Mouse (Mus musculus): ENCODE data around the gene Jag1. TPM values are rescaled to one million over a fixed set of nuclear protein-coding genes. Genes with fewer than 3 reads are reported as not detected.

The Jag1 gene
- polyA plus RNA-seq, 1 experiment, result 11.4 TPM

GRCm38 (mm10) chr2:137067479-137068110 lies 48.8 kb downstream of the Jag1 start:
- Histone ChIP-seq H3K27ac (ENCODE audit: insufficient read depth, low read length) (no peak overlapping the region), H3K36me3 (ENCODE audit: control insufficient read depth, insufficient read depth, low read length, poor library complexity, severe bottlenecking) (no peaks in the 10 kb centered on the region), H3K9me3 (replicated peaks; ENCODE audit: control insufficient read depth, insufficient read depth, low read length, poor library complexity, severe bottlenecking) (no peaks in the 10 kb centered on the region), H3K27me3 (ENCODE audit: control insufficient read depth, insufficient read depth, low read length, poor library complexity, severe bottlenecking) (no peaks in the 10 kb centered on the region), H3K9ac (ENCODE audit: low read depth, poor library complexity, severe bottlenecking) (no peak overlapping the region), H3K4me1 (ENCODE audit: control insufficient read depth, insufficient read depth, low read length) (no peaks in the 10 kb centered on the region), H3K4me3 (ENCODE audit: low read depth, low read length) (no peak overlapping the region)
- TF ChIP-seq CTCF (IDR thresholded peaks at IDR 0.05; ENCODE audit: low read depth, low read length), result no peak
- TF ChIP-seq POLR2A (IDR thresholded peaks at IDR 0.05; ENCODE audit: insufficient read depth, low read length), result no peak
- TF ChIP-seq EP300 (IDR thresholded peaks at IDR 0.05; ENCODE audit: insufficient read depth, low read depth, low read length), result no peak

- no peak for TF ChIP-seq EP300 (IDR thresholded peaks at IDR 0.05; ENCODE audit: insufficient read depth, low read depth, low read length)
- TF ChIP-seq POLR2A (IDR thresholded peaks at IDR 0.05; ENCODE audit: insufficient read depth, low read length), result no peak
- Histone ChIP-seq H3K4me3 (ENCODE audit: low read depth, low read length) (no peak overlapping the region), H3K4me1 (ENCODE audit: control insufficient read depth, insufficient read depth, low read length) (no peaks in the 10 kb centered on the region), H3K9me3 (replicated peaks; ENCODE audit: control insufficient read depth, insufficient read depth, low read length, poor library complexity, severe bottlenecking) (no peaks in the 10 kb centered on the region), H3K36me3 (ENCODE audit: control insufficient read depth, insufficient read depth, low read length, poor library complexity, severe bottlenecking) (no peaks in the 10 kb centered on the region), H3K9ac (ENCODE audit: low read depth, poor library complexity, severe bottlenecking) (no peak overlapping the region), H3K27ac (ENCODE audit: insufficient read depth, low read length) (no peak overlapping the region), H3K27me3 (ENCODE audit: control insufficient read depth, insufficient read depth, low read length, poor library complexity, severe bottlenecking) (no peaks in the 10 kb centered on the region)
These were observed 51.9 kb downstream of the Jag1 start for GRCm38 (mm10) chr2:137064513-137064912.

- Histone ChIP-seq H3K4me3 (ENCODE audit: low read depth, low read length) (no peak overlapping the region), H3K9me3 (replicated peaks; ENCODE audit: control insufficient read depth, insufficient read depth, low read length, poor library complexity, severe bottlenecking) (no peaks in the 10 kb centered on the region), H3K9ac (ENCODE audit: low read depth, poor library complexity, severe bottlenecking) (no peak overlapping the region), H3K4me1 (ENCODE audit: control insufficient read depth, insufficient read depth, low read length) (no peaks in the 10 kb centered on the region), H3K36me3 (ENCODE audit: control insufficient read depth, insufficient read depth, low read length, poor library complexity, severe bottlenecking) (no peaks in the 10 kb centered on the region), H3K27me3 (ENCODE audit: control insufficient read depth, insufficient read depth, low read length, poor library complexity, severe bottlenecking) (no peaks in the 10 kb centered on the region), H3K27ac (ENCODE audit: insufficient read depth, low read length) (no peak overlapping the region)
- TF ChIP-seq POLR2A (IDR thresholded peaks at IDR 0.05; ENCODE audit: insufficient read depth, low read length) (no peak), EP300 (IDR thresholded peaks at IDR 0.05; ENCODE audit: insufficient read depth, low read depth, low read length) (no peak), CTCF (IDR thresholded peaks at IDR 0.05; ENCODE audit: low read depth, low read length) (no peak)
These were observed 52.6 kb downstream of the Jag1 start for GRCm38 (mm10) chr2:137063829-137064228.

GRCm38 (mm10) chr2:137049906-137050305 lies 66.5 kb downstream of the Jag1 start:
- Histone ChIP-seq H3K27me3 (ENCODE audit: control insufficient read depth, insufficient read depth, low read length, poor library complexity, severe bottlenecking) (no peaks in the 10 kb centered on the region), H3K9ac (ENCODE audit: low read depth, poor library complexity, severe bottlenecking) (no peak overlapping the region), H3K9me3 (replicated peaks; ENCODE audit: control insufficient read depth, insufficient read depth, low read length, poor library complexity, severe bottlenecking) (no peaks in the 10 kb centered on the region), H3K4me1 (ENCODE audit: control insufficient read depth, insufficient read depth, low read length) (no peaks in the 10 kb centered on the region), H3K27ac (ENCODE audit: insufficient read depth, low read length) (no peak overlapping the region), H3K4me3 (ENCODE audit: low read depth, low read length) (no peak overlapping the region), H3K36me3 (ENCODE audit: control insufficient read depth, insufficient read depth, low read length, poor library complexity, severe bottlenecking) (no peaks in the 10 kb centered on the region)
- TF ChIP-seq POLR2A (IDR thresholded peaks at IDR 0.05; ENCODE audit: insufficient read depth, low read length) (no peak), EP300 (IDR thresholded peaks at IDR 0.05; ENCODE audit: insufficient read depth, low read depth, low read length) (no peak), CTCF (IDR thresholded peaks at IDR 0.05; ENCODE audit: low read depth, low read length) (no peak)

GRCm38 (mm10) chr2:137049367-137049766 lies 67.1 kb downstream of the Jag1 start:
- H3K9ac ChIP-seq (ENCODE audit: low read depth, poor library complexity, severe bottlenecking), result no peak overlapping the region
- no peaks in the 10 kb centered on the region for H3K27me3 ChIP-seq (ENCODE audit: control insufficient read depth, insufficient read depth, low read length, poor library complexity, severe bottlenecking)
- H3K4me3 ChIP-seq (ENCODE audit: low read depth, low read length), result no peak overlapping the region
- H3K9me3 ChIP-seq (replicated peaks; ENCODE audit: control insufficient read depth, insufficient read depth, low read length, poor library complexity, severe bottlenecking), result no peaks in the 10 kb centered on the region
- no peaks in the 10 kb centered on the region for H3K4me1 ChIP-seq (ENCODE audit: control insufficient read depth, insufficient read depth, low read length)
- H3K36me3 ChIP-seq (ENCODE audit: control insufficient read depth, insufficient read depth, low read length, poor library complexity, severe bottlenecking), result no peaks in the 10 kb centered on the region
- H3K27ac ChIP-seq (ENCODE audit: insufficient read depth, low read length), result no peak overlapping the region
- TF ChIP-seq CTCF (IDR thresholded peaks at IDR 0.05; ENCODE audit: low read depth, low read length) (no peak), POLR2A (IDR thresholded peaks at IDR 0.05; ENCODE audit: insufficient read depth, low read length) (no peak), EP300 (IDR thresholded peaks at IDR 0.05; ENCODE audit: insufficient read depth, low read depth, low read length) (no peak)

- Histone ChIP-seq H3K4me1 (ENCODE audit: control insufficient read depth, insufficient read depth, low read length) (no peaks in the 10 kb centered on the region), H3K4me3 (ENCODE audit: low read depth, low read length) (no peak overlapping the region), H3K36me3 (ENCODE audit: control insufficient read depth, insufficient read depth, low read length, poor library complexity, severe bottlenecking) (no peaks in the 10 kb centered on the region), H3K9me3 (replicated peaks; ENCODE audit: control insufficient read depth, insufficient read depth, low read length, poor library complexity, severe bottlenecking) (no peaks in the 10 kb centered on the region), H3K27me3 (ENCODE audit: control insufficient read depth, insufficient read depth, low read length, poor library complexity, severe bottlenecking) (no peaks in the 10 kb centered on the region), H3K27ac (ENCODE audit: insufficient read depth, low read length) (no peak overlapping the region), H3K9ac (ENCODE audit: low read depth, poor library complexity, severe bottlenecking) (no peak overlapping the region)
- TF ChIP-seq POLR2A (IDR thresholded peaks at IDR 0.05; ENCODE audit: insufficient read depth, low read length) (no peak), CTCF (IDR thresholded peaks at IDR 0.05; ENCODE audit: low read depth, low read length) (no peak), EP300 (IDR thresholded peaks at IDR 0.05; ENCODE audit: insufficient read depth, low read depth, low read length) (no peak)
These were observed 72.3 kb downstream of the Jag1 start for GRCm38 (mm10) chr2:137044122-137044521.

Other genes with a start within 250 kb of the Jag1 start
- 14.7 TPM in 1 of 2 replicates, not detected in the other for gene AL731706.2, start 231.0 kb downstream of the Jag1 start, polyA plus RNA-seq (2011; ENCODE audit: insufficient read depth, insufficient read length, low read depth, missing spikeins)
- gene Slx4ip, start 225.4 kb downstream of the Jag1 start, polyA plus RNA-seq (2011; ENCODE audit: insufficient read depth, insufficient read length, low read depth, missing spikeins), result 10.7 and 11.4 TPM in 2 replicates
- gene AL731706.1, start 225.3 kb downstream of the Jag1 start, polyA plus RNA-seq (2011; ENCODE audit: insufficient read depth, insufficient read length, low read depth, missing spikeins), result 8.8 and 13.4 TPM in 2 replicates
- gene Mkks, start 225.3 kb downstream of the Jag1 start, polyA plus RNA-seq (2011; ENCODE audit: insufficient read depth, insufficient read length, low read depth, missing spikeins), result 21.5 and 27.5 TPM in 2 replicates